Mouse (Mus musculus) thymus, postnatal 25 days (tissue): ENCODE measurements around the gene Arhgap8.

Experiments used
- DNase-seq: peaks from one replicate; pipeline ENCODE4 v3.0.0; 2022

The Arhgap8 gene

GRCm38 (mm10) chr15:84809275-84809952 is 89.6 kb downstream of the Arhgap8 start:
- DNase-seq: no peak

- no peak for DNase-seq
These were observed 91.3 kb downstream of the Arhgap8 start for GRCm38 (mm10) chr15:84811126-84811525.

- DNase-seq: no peak
These were observed 93.0 kb downstream of the Arhgap8 start for GRCm38 (mm10) chr15:84812831-84813357.

- DNase-seq: no peak
These were observed 95.3 kb downstream of the Arhgap8 start for GRCm38 (mm10) chr15:84815171-84815570.

GRCm38 (mm10) chr15:84817589-84817988 is 97.7 kb downstream of the Arhgap8 start:
- no peak for DNase-seq

GRCm38 (mm10) chr15:84818284-84818683 is 98.4 kb downstream of the Arhgap8 start:
- DNase-seq: no peak

GRCm38 (mm10) chr15:84820811-84821210 is 101.0 kb downstream of the Arhgap8 start:
- no peak for DNase-seq
